Mouse (Mus musculus): ENCODE data around the gene Cldn13. TPM values are rescaled to one million over a fixed set of nuclear protein-coding genes. Genes with fewer than 3 reads are reported as not detected.

Gene Cldn13
- polyA plus RNA-seq, 1 experiment from 2014 or later = 2.8 TPM

- Histone ChIP-seq H3K4me2 (ENCODE audit: low read depth, severe bottlenecking) (no peak overlapping the region), H3K27ac (replicated peaks; ENCODE audit: low read depth, low read length) (no peak overlapping the region), H3K4me1 (ENCODE audit: control insufficient read depth, insufficient read depth, low read length) (no peaks in the 10 kb centered on the region), H3K9me3 (ENCODE audit: control insufficient read depth, low read length) (no peaks in the 10 kb centered on the region), H3K9ac (ENCODE audit: low read length) (no peak overlapping the region), H3K4me3 (ENCODE audit: low read depth, low read length) (no peak overlapping the region), H3K27me3 (ENCODE audit: control insufficient read depth, insufficient read depth, low read length) (no peaks in the 10 kb centered on the region), H3K36me3 (ENCODE audit: control insufficient read depth, insufficient read depth, low read length) (no peaks in the 10 kb centered on the region)
- ATAC-seq (ENCODE audit: insufficient number of reproducible peaks, low FRiP score, low TSS enrichment, low read depth) (no peak), DNase-seq (ENCODE audit: low spot score) (no peak)
- WGBS = 69% methylated on average over 3 of the region's 3 CpGs
Measured at GRCm38 (mm10) chr5:134913352-134913751, 2.0 kb downstream of the Cldn13 start.

GRCm38 (mm10) chr5:134911901-134912300 is 3.4 kb downstream of the Cldn13 start:
- Histone ChIP-seq H3K4me1 (ENCODE audit: control insufficient read depth, insufficient read depth, low read length) (no peaks in the 10 kb centered on the region), H3K9ac (ENCODE audit: low read length) (no peak overlapping the region), H3K27ac (replicated peaks; ENCODE audit: low read depth, low read length) (no peak overlapping the region), H3K36me3 (ENCODE audit: control insufficient read depth, insufficient read depth, low read length) (no peaks in the 10 kb centered on the region), H3K4me3 (ENCODE audit: low read depth, low read length) (no peak overlapping the region), H3K9me3 (ENCODE audit: control insufficient read depth, low read length) (no peaks in the 10 kb centered on the region), H3K4me2 (ENCODE audit: low read depth, severe bottlenecking) (no peak overlapping the region), H3K27me3 (ENCODE audit: control insufficient read depth, insufficient read depth, low read length) (no peaks in the 10 kb centered on the region)
- DNase-seq (ENCODE audit: low spot score) (no peak), ATAC-seq (ENCODE audit: insufficient number of reproducible peaks, low FRiP score, low TSS enrichment, low read depth) (no peak)
- 90% methylated on average over 2 of the region's 2 CpGs for WGBS

GRCm38 (mm10) chr5:134907135-134907534 is 8.2 kb downstream of the Cldn13 start:
- Histone ChIP-seq H3K36me3 (ENCODE audit: control insufficient read depth, insufficient read depth, low read length) (no peaks in the 10 kb centered on the region), H3K27ac (replicated peaks; ENCODE audit: low read depth, low read length) (no peak overlapping the region), H3K9me3 (ENCODE audit: control insufficient read depth, low read length) (no peaks in the 10 kb centered on the region), H3K4me2 (ENCODE audit: low read depth, severe bottlenecking) (no peak overlapping the region), H3K9ac (ENCODE audit: low read length) (no peak overlapping the region), H3K27me3 (ENCODE audit: control insufficient read depth, insufficient read depth, low read length) (no peaks in the 10 kb centered on the region), H3K4me3 (ENCODE audit: low read depth, low read length) (no peak overlapping the region), H3K4me1 (ENCODE audit: control insufficient read depth, insufficient read depth, low read length) (no peaks in the 10 kb centered on the region)
- DNase-seq (ENCODE audit: low spot score) (peak; percentile 98), ATAC-seq (ENCODE audit: insufficient number of reproducible peaks, low FRiP score, low TSS enrichment, low read depth) (0 out of 2 replicates have a peak, but pooled peaks have one; percentile 47)
- under 1% methylated on average over 13 of the region's 13 CpGs for WGBS

GRCm38 (mm10) chr5:134906633-134907032 is 8.7 kb downstream of the Cldn13 start, which contains the start of gene Tmem270:
Gene Tmem270, minus strand, starts transcription at chr5:134906733.
- Histone ChIP-seq H3K27me3 (ENCODE audit: control insufficient read depth, insufficient read depth, low read length) (no peaks in the 10 kb centered on the region), H3K4me1 (ENCODE audit: control insufficient read depth, insufficient read depth, low read length) (peaks cover under 1% of the 10 kb centered on the region; the same call in 1 of the 2 replicates), H3K9ac (ENCODE audit: low read length) (no peak within 1 kb of the TSS), H3K27ac (replicated peaks; ENCODE audit: low read depth, low read length) (no peak within 1 kb of the TSS), H3K36me3 (ENCODE audit: control insufficient read depth, insufficient read depth, low read length) (no peaks in the 10 kb centered on the region), H3K9me3 (ENCODE audit: control insufficient read depth, low read length) (no peaks in the 10 kb centered on the region), H3K4me3 (ENCODE audit: low read depth, low read length) (no peak within 1 kb of the TSS), H3K4me2 (ENCODE audit: low read depth, severe bottlenecking) (no peak within 1 kb of the TSS)
- no peak for ATAC-seq (ENCODE audit: insufficient number of reproducible peaks, low FRiP score, low TSS enrichment, low read depth)
- 76% methylated on average over 6 of the region's 6 CpGs for WGBS
- DNase-seq (ENCODE audit: low spot score) = no peak

- no peak for ATAC-seq (ENCODE audit: insufficient number of reproducible peaks, low FRiP score, low TSS enrichment, low read depth)
- peaks cover 16% of the 10 kb centered on the region for H3K4me1 ChIP-seq (ENCODE audit: control insufficient read depth, insufficient read depth, low read length)
- 77% methylated on average over 8 of the region's 8 CpGs for WGBS
- no peaks in the 10 kb centered on the region for H3K36me3 ChIP-seq (ENCODE audit: control insufficient read depth, insufficient read depth, low read length)
- H3K27ac ChIP-seq (replicated peaks; ENCODE audit: low read depth, low read length) = no peak overlapping the region
- H3K4me2 ChIP-seq (ENCODE audit: low read depth, severe bottlenecking) = no peak overlapping the region
- H3K9me3 ChIP-seq (ENCODE audit: control insufficient read depth, low read length) = no peaks in the 10 kb centered on the region
- H3K4me3 ChIP-seq (ENCODE audit: low read depth, low read length) = no peak overlapping the region
- no peak for DNase-seq (ENCODE audit: low spot score)
- no peak overlapping the region for H3K9ac ChIP-seq (ENCODE audit: low read length)
- no peaks in the 10 kb centered on the region for H3K27me3 ChIP-seq (ENCODE audit: control insufficient read depth, insufficient read depth, low read length)
Measured at GRCm38 (mm10) chr5:134901644-134902027, 13.7 kb downstream of the Cldn13 start.

GRCm38 (mm10) chr5:134901012-134901643 is 14.2 kb downstream of the Cldn13 start:
- peak; percentile 74 for DNase-seq (ENCODE audit: low spot score)

GRCm38 (mm10) chr5:134897596-134897995 is 17.7 kb downstream of the Cldn13 start:
- no peak overlapping the region for H3K4me3 ChIP-seq (ENCODE audit: low read depth, low read length)
- H3K36me3 ChIP-seq (ENCODE audit: control insufficient read depth, insufficient read depth, low read length) = no peaks in the 10 kb centered on the region
- no peak for DNase-seq (ENCODE audit: low spot score)
- H3K9ac ChIP-seq (ENCODE audit: low read length) = no peak overlapping the region
- H3K4me2 ChIP-seq (ENCODE audit: low read depth, severe bottlenecking) = no peak overlapping the region
- no peaks in the 10 kb centered on the region for H3K27me3 ChIP-seq (ENCODE audit: control insufficient read depth, insufficient read depth, low read length)
- WGBS = 74% methylated on average over 17 of the region's 17 CpGs
- no peak overlapping the region for H3K27ac ChIP-seq (replicated peaks; ENCODE audit: low read depth, low read length)
- peaks cover 32% of the 10 kb centered on the region for H3K4me1 ChIP-seq (ENCODE audit: control insufficient read depth, insufficient read depth, low read length)
- H3K9me3 ChIP-seq (ENCODE audit: control insufficient read depth, low read length) = no peaks in the 10 kb centered on the region
- no peak for ATAC-seq (ENCODE audit: insufficient number of reproducible peaks, low FRiP score, low TSS enrichment, low read depth)

More at GRCm38 (mm10) chr5:134901012-134901643, 14.2 kb downstream of the Cldn13 start:
- no peaks in the 10 kb centered on the region for H3K9me3 ChIP-seq (ENCODE audit: control insufficient read depth, low read length)
- H3K36me3 ChIP-seq (ENCODE audit: control insufficient read depth, insufficient read depth, low read length) = no peaks in the 10 kb centered on the region
- peak; percentile 70; the same call in 1 of the 2 replicates for ATAC-seq (ENCODE audit: insufficient number of reproducible peaks, low FRiP score, low TSS enrichment, low read depth)
- H3K27me3 ChIP-seq (ENCODE audit: control insufficient read depth, insufficient read depth, low read length) = no peaks in the 10 kb centered on the region
- 36% methylated on average over 12 of the region's 12 CpGs for WGBS
- no peak overlapping the region for H3K9ac ChIP-seq (ENCODE audit: low read length)
- H3K4me1 ChIP-seq (ENCODE audit: control insufficient read depth, insufficient read depth, low read length) = peaks cover 16% of the 10 kb centered on the region
- no peak overlapping the region for H3K27ac ChIP-seq (replicated peaks; ENCODE audit: low read depth, low read length)
- H3K4me2 ChIP-seq (ENCODE audit: low read depth, severe bottlenecking) = no peak overlapping the region
- H3K4me3 ChIP-seq (ENCODE audit: low read depth, low read length) = no peak overlapping the region

- H3K9me3 ChIP-seq (ENCODE audit: control insufficient read depth, low read length) = no peaks in the 10 kb centered on the region
- H3K4me1 ChIP-seq (ENCODE audit: control insufficient read depth, insufficient read depth, low read length) = peaks cover 32% of the 10 kb centered on the region
- H3K27ac ChIP-seq (replicated peaks; ENCODE audit: low read depth, low read length) = no peak overlapping the region
- DNase-seq (ENCODE audit: low spot score) = no peak
- no peak for ATAC-seq (ENCODE audit: insufficient number of reproducible peaks, low FRiP score, low TSS enrichment, low read depth)
- H3K27me3 ChIP-seq (ENCODE audit: control insufficient read depth, insufficient read depth, low read length) = no peaks in the 10 kb centered on the region
- no peak overlapping the region for H3K9ac ChIP-seq (ENCODE audit: low read length)
- no peaks in the 10 kb centered on the region for H3K36me3 ChIP-seq (ENCODE audit: control insufficient read depth, insufficient read depth, low read length)
- 79% methylated on average over 8 of the region's 8 CpGs for WGBS
- no peak overlapping the region for H3K4me3 ChIP-seq (ENCODE audit: low read depth, low read length)
- no peak overlapping the region for H3K4me2 ChIP-seq (ENCODE audit: low read depth, severe bottlenecking)
Measured at GRCm38 (mm10) chr5:134896965-134897364, 18.4 kb downstream of the Cldn13 start.

Data from limb, embryonic 11.5 days (tissue).